Mouse (Mus musculus): ENCODE data around the gene Pdzrn4.

DNA sequence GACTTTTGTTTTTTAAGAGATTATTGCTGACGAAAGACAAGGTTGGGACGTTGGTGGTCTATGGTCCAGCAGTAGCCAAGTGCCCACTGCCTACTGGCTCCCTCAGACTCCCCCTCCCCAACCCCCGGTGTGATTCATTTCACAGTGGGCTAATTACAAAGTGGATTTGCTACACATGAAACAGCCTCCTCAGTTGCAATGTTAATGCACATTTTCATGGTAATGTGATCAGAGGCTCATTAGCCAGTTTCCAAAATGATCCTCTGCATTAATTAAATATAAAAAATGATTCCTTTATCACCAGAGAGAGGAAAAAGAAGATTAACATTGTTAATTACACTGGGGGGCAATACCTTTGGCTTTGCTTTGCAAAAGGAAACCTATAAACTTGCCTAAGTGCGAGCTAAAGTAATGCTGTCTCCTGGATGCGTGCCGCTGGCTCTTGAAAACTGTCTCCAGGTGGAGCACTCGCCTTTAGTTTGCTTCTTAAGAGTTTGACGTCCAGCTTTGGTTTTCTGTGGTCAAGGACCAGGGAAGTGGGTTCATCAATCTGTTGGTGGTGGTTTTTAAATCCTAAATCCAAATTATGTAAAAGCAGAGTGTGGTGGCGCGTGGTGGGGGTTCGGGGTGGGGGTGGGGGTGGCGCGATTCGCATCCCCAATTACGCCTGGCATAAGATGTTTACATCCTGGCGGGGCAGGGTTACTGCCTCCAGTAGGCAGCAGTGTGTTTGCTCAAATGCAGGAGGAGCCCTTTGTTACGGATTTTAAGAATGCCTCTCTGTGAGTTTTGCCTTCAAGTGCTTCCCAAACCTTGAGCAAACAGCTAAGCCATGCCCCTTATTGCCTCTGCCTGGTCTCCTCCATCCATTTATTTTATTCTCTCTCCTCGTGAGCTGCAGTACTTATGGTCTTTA lies 202.0 kb downstream of the Pdzrn4 start:
- TF ChIP-seq CTCF (IDR thresholded peaks at IDR 0.05; ENCODE audit: low read depth) (no peak), EP300 (IDR thresholded peaks at IDR 0.05; ENCODE audit: low read depth) (no peak)
